Comparison of ENCODE assay signal across 44 mouse cellular contexts in the genomic region with DNA sequence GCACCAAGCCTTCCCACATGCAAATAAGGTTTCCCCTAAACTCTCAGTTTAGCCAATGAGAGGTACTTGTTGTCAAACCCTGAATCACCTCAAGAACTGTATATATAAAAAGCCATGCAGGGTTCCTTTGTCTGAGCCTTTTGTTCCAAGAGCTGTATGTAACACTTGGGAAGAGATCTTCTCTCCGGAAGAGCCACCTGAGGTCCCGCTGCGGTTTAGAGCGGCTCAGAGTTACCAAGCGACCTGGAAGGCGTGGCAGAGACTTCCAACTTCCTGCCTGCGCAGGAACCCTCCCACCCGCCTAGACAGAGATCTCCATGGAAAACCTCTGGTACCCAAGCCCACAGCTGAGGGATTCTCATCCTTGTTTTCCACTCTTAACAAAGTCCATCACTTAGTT. TPM values are rescaled to one million over a fixed set of nuclear protein-coding genes. Genes with fewer than 3 reads are reported as not detected.
"Had no signal": no experiment of that assay in that cellular context is flagged by ENCODE, and none has a peak within 500 bp of the region (broad histone marks: within the 10 kb centered on the region; RNA-seq: fewer than 3 reads in every experiment).

No protein-coding gene starts in this region.

- H3K27ac ChIP-seq: gastrocnemius, adult 2 months; heart, embryonic 10.5 days; hindbrain, embryonic 10.5 days; hindbrain, embryonic 12.5 days; hindbrain, embryonic 14.5 days; intestine, embryonic 15.5 days; kidney, embryonic 15.5 days; kidney, postnatal 0 days; limb, embryonic 13.5 days; limb, embryonic 15.5 days; liver, embryonic 12.5 days; liver, embryonic 14.5 days had no signal

- H3K4me2 ChIP-seq: heart, embryonic 12.5 days; hindbrain, embryonic 12.5 days; hindbrain, embryonic 14.5 days; intestine, embryonic 15.5 days; kidney, embryonic 15.5 days; limb, embryonic 13.5 days; limb, embryonic 15.5 days; liver, embryonic 12.5 days had no signal

- H3K9ac ChIP-seq: heart, embryonic 12.5 days; hindbrain, embryonic 12.5 days; hindbrain, embryonic 14.5 days; intestine, embryonic 15.5 days; kidney, embryonic 15.5 days; limb, embryonic 13.5 days; limb, embryonic 15.5 days; liver, embryonic 12.5 days; liver, embryonic 14.5 days had no signal

- H3K27me3 ChIP-seq: heart, embryonic 12.5 days; hindbrain, embryonic 12.5 days; intestine, embryonic 15.5 days; kidney, embryonic 15.5 days; limb, embryonic 13.5 days; limb, embryonic 15.5 days; liver, embryonic 12.5 days had no signal

- H3K4me3 ChIP-seq: gastrocnemius, adult 2 months; heart, embryonic 10.5 days; heart, embryonic 12.5 days; hindbrain, embryonic 10.5 days; hindbrain, embryonic 12.5 days; intestine, embryonic 15.5 days; kidney, embryonic 15.5 days; limb, embryonic 13.5 days; limb, embryonic 15.5 days; liver, embryonic 12.5 days had no signal

- H3K36me3 ChIP-seq: heart, embryonic 10.5 days; heart, embryonic 12.5 days; hindbrain, embryonic 10.5 days; hindbrain, embryonic 12.5 days; intestine, embryonic 15.5 days; kidney, embryonic 15.5 days; limb, embryonic 13.5 days; limb, embryonic 15.5 days; liver, embryonic 12.5 days had no signal

- H3K4me1 ChIP-seq: heart, embryonic 10.5 days; heart, embryonic 12.5 days; hindbrain, embryonic 10.5 days; hindbrain, embryonic 12.5 days; intestine, embryonic 15.5 days; kidney, embryonic 15.5 days; limb, embryonic 13.5 days; limb, embryonic 15.5 days; liver, embryonic 12.5 days had no signal

- DNase-seq: gastrocnemius, adult 2 months; gastrocnemius, postnatal 10 days; gastrocnemius, postnatal 25 days; heart, adult 18-20 months; heart, postnatal 10 days; heart, postnatal 4 days; kidney, adult 18-20 months; kidney, adult 8-10 months; kidney, postnatal 14 days; kidney, postnatal 36 days; layer of hippocampus, adult 9-11 months; layer of hippocampus, postnatal 36 days; left cerebral cortex, postnatal 4 days had no signal

- ATAC-seq: hindbrain, embryonic 16.5 days; inflammation-experienced regulatory T-cells, adult 6 months; intestine, embryonic 15.5 days; intestine, postnatal 0 days; liver, embryonic 12.5 days had no signal

- H3K9me3 ChIP-seq: heart, embryonic 10.5 days; heart, embryonic 12.5 days; hindbrain, embryonic 10.5 days; hindbrain, embryonic 12.5 days; intestine, embryonic 15.5 days; kidney, embryonic 15.5 days; limb, embryonic 13.5 days; limb, embryonic 15.5 days; liver, embryonic 12.5 days had no signal

RNA-seq across cellular contexts. Expression of a gene that starts 12.2 kb away (rescaled TPM):
- total RNA-seq: gastrocnemius, adult 2 months; gastrocnemius, postnatal 10 days; gastrocnemius, postnatal 25 days; gastrocnemius, postnatal 4 days; granulocyte monocyte progenitor cell, adult 5-6 weeks; heart, adult 18-20 months; heart, adult 8-10 months; heart, postnatal 10 days; heart, postnatal 25 days; heart, postnatal 4 days; layer of hippocampus, adult 18-20 months; layer of hippocampus, adult 8-10 months; layer of hippocampus, postnatal 14 days; layer of hippocampus, postnatal 36 days; left cerebral cortex, adult 18-20 months; left cerebral cortex, adult 8-10 months; left cerebral cortex, postnatal 10 days; left cerebral cortex, postnatal 25 days; left cerebral cortex, postnatal 4 days; liver, adult 2 months had no signal
- polyA plus RNA-seq: heart, embryonic 10.5 days; heart, embryonic 12.5 days; heart, embryonic 14.5 days; heart, embryonic 16.5 days; hindbrain, embryonic 10.5 days; hindbrain, embryonic 12.5 days; hindbrain, embryonic 14.5 days; hindbrain, embryonic 16.5 days; inflammation-experienced regulatory T-cells, adult 6 months; intestine, embryonic 15.5 days; intestine, postnatal 0 days; kidney, embryonic 15.5 days; kidney, postnatal 0 days; large intestine, adult 2 months; limb, embryonic 11.5 days; limb, embryonic 15.5 days; liver, adult 2 months; liver, embryonic 12.5 days; liver, embryonic 14.5 days had no signal

RNA-seq across cellular contexts. Expression of a gene that starts 23.4 kb away (rescaled TPM):
- total RNA-seq: gastrocnemius, adult 2 months; gastrocnemius, postnatal 10 days; gastrocnemius, postnatal 25 days; gastrocnemius, postnatal 4 days; granulocyte monocyte progenitor cell, adult 5-6 weeks; heart, adult 18-20 months; heart, adult 8-10 months; heart, postnatal 10 days; heart, postnatal 25 days; heart, postnatal 4 days; layer of hippocampus, adult 18-20 months; layer of hippocampus, adult 8-10 months; layer of hippocampus, postnatal 14 days; layer of hippocampus, postnatal 36 days; left cerebral cortex, adult 18-20 months; left cerebral cortex, adult 8-10 months; left cerebral cortex, postnatal 10 days; left cerebral cortex, postnatal 25 days; left cerebral cortex, postnatal 4 days; liver, adult 2 months had no signal
- polyA plus RNA-seq: heart, embryonic 10.5 days; heart, embryonic 12.5 days; heart, embryonic 14.5 days; heart, embryonic 16.5 days; hindbrain, embryonic 10.5 days; hindbrain, embryonic 12.5 days; hindbrain, embryonic 14.5 days; hindbrain, embryonic 16.5 days; inflammation-experienced regulatory T-cells, adult 6 months; intestine, embryonic 15.5 days; intestine, postnatal 0 days; kidney, embryonic 15.5 days; kidney, postnatal 0 days; large intestine, adult 2 months; limb, embryonic 11.5 days; limb, embryonic 13.5 days; limb, embryonic 15.5 days; liver, adult 2 months; liver, embryonic 12.5 days; liver, embryonic 14.5 days had no signal

RNA-seq across cellular contexts. Expression of a gene that starts 30.0 kb away (rescaled TPM):
- total RNA-seq: gastrocnemius, adult 2 months; gastrocnemius, postnatal 10 days; gastrocnemius, postnatal 25 days; gastrocnemius, postnatal 4 days; granulocyte monocyte progenitor cell, adult 5-6 weeks; heart, adult 18-20 months; heart, adult 8-10 months; heart, postnatal 10 days; heart, postnatal 25 days; heart, postnatal 4 days; left cerebral cortex, adult 18-20 months; left cerebral cortex, postnatal 10 days; left cerebral cortex, postnatal 25 days; liver, adult 2 months had no signal
- polyA plus RNA-seq: heart, embryonic 10.5 days; heart, embryonic 12.5 days; heart, embryonic 16.5 days; intestine, embryonic 15.5 days; kidney, postnatal 0 days; large intestine, adult 2 months; limb, embryonic 11.5 days; limb, embryonic 13.5 days; limb, embryonic 15.5 days; liver, adult 2 months had no signal
